Mouse (Mus musculus): ENCODE results near the gene Klk6.

Klk6 gene

GRCm38 (mm10) chr7:43826056-43826455 is 1.8 kb downstream of the Klk6 start:
- DNase-seq = no peak

GRCm38 (mm10) chr7:43827706-43828105 is 3.4 kb downstream of the Klk6 start:
- no peak for DNase-seq

GRCm38 (mm10) chr7:43829006-43829405 is 4.7 kb downstream of the Klk6 start:
- DNase-seq = no peak

DNA sequence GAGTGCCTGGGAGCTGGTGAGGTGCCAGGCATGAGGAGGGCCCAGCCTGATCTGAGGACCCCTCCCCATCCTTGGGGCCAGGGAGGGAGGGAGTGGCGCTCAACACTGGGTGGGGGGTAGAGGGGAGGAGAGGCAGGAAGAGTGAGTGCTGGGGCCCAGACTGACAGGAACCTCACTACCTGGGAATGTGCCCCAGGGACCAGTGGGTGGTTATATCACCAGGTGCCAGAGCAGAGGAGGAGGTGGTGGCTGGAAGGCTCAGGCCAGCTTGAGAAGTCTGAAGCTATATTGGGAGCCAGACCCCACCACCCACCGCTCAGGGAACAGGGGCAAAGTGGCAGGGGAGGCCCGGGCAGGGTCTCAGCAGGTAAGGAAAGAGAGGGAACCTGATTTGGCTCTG is 17.4 kb downstream of the Klk6 start, which contains the start of gene Klk5:
Klk5 (plus strand) TSS at position 271 of the 400 bp plus-strand sequence.
- no peak for DNase-seq

GRCm38 (mm10) chr7:43843801-43844200 is 19.5 kb downstream of the Klk6 start:
- no peak for DNase-seq

- DNase-seq = no peak
These were observed 27.3 kb downstream of the Klk6 start for GRCm38 (mm10) chr7:43851616-43852015.

DNA sequence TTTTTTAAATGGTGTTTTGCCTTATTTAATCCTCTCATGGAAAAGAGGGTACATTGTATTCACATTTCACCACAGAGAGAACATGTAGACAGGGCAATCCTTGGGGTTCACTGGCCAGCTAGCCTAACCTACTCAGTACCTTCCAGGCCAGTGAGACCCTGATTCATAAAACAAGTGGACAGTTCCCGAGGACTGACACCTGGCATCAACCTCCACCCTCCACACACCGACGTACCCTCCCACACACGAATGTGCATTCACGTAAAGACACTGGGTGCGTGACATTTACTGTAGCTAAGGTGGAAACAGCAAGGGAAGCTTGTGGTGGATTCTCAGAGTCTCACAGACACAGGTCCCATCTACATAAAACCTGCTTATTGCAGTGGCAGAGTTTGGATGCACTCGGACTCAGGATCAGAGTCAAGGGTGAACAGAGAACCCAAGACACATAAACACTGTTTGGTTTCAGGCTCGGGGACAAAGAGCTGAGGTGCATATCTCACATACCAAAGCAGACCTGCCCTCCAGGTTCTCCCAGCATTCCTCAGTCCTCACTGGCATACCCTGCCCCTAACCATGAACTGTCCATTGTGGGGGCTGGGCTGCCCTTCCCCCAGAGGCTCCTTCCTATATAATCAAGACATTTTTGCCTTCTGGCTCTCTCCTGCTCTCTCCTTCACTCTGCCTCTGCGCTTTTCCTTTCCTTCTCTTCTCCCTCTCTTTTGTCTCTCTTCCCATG is 30.5 kb downstream of the Klk6 start:
- no peak for DNase-seq

GRCm38 (mm10) chr7:43855709-43856108 is 31.4 kb downstream of the Klk6 start:
- DNase-seq = no peak

GRCm38 (mm10) chr7:43856307-43856706 is 32.0 kb downstream of the Klk6 start:
- DNase-seq = no peak

GRCm38 (mm10) chr7:43857501-43857900 is 33.2 kb downstream of the Klk6 start:
- DNase-seq = no peak

GRCm38 (mm10) chr7:43860411-43860810 is 36.1 kb downstream of the Klk6 start:
- no peak for DNase-seq

DNA sequence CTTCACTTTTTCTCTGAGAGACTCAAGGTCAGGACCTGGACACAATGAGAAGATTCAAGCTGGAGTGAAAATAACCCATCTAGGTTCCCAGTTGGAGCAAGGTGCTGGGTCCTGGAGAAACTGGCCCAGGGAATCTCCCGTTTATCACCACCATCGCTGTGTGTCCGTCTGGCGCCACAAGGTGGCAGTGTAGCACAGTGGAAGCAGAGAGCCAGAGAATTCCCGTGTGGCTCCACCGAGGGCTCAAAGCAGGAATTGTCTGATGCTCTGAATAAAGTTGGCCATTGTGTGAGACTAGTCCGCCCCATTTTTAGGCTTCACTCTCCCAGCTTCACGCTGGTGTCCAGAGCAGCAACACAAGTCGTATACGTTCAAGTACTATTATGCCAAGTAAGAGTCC is 48.9 kb downstream of the Klk6 start:
- DNase-seq = peak; percentile 77

- no peak for DNase-seq
These were observed 49.4 kb downstream of the Klk6 start for GRCm38 (mm10) chr7:43873674-43874073.

GRCm38 (mm10) chr7:43874868-43875375 is 50.6 kb downstream of the Klk6 start:
- no peak for DNase-seq

- no peak for DNase-seq
These were observed 52.1 kb downstream of the Klk6 start for GRCm38 (mm10) chr7:43876444-43876843.

- no peak for DNase-seq
These were observed 54.0 kb downstream of the Klk6 start for GRCm38 (mm10) chr7:43878281-43878680.

GRCm38 (mm10) chr7:43880912-43881311 is 56.6 kb downstream of the Klk6 start, which contains the start of gene Klk4:
TSS of gene Klk4 (plus strand) at chr7:43881160.
- DNase-seq = no peak
